Mouse (Mus musculus) midbrain, embryonic 10.5 days (tissue): ENCODE measurements at regions not wholly inside any gene's neighbourhood (a gene's known extent, or its start where the extent isn't known, plus 50 kb on each side); places are given as distances from the start of the nearest gene placed in this dataset.

ENCODE experiments used
- DNase-seq: peaks from one replicate; pipeline ENCODE4 v3.0.0-alpha.2; 2017; ENCODE audit warnings: low spot score
- H3K27ac ChIP-seq: fragments of 300-500 bp; sonication (generic); replicated peaks from 2 replicates; pipeline ENCODE4 v1.5.1; 2016; ENCODE audit warnings: mild to moderate bottlenecking
- H3K27me3 ChIP-seq: fragments of 300-500 bp; sonication (generic); 2 replicates; pipeline ENCODE4 v1.6.1; 2016; ENCODE audit warnings: low read depth, mild to moderate bottlenecking; ENCODE audit not compliant: poor library complexity, severe bottlenecking
- H3K36me3 ChIP-seq: fragments of 300-500 bp; sonication (generic); 2 replicates; pipeline ENCODE4 v1.6.1; 2016; ENCODE audit warnings: mild to moderate bottlenecking, moderate library complexity
- H3K4me1 ChIP-seq: fragments of 300-500 bp; sonication (generic); 2 replicates; pipeline ENCODE4 v1.6.1; 2016
- H3K4me3 ChIP-seq: fragments of 300-500 bp; sonication (generic); 2 replicates; pipeline ENCODE4 v1.5.1; 2016; ENCODE audit warnings: mild to moderate bottlenecking, moderate library complexity
- H3K9me3 ChIP-seq: fragments of 300-500 bp; sonication (generic); replicated peaks from 2 replicates; pipeline ENCODE4 v1.6.1; 2016; ENCODE audit warnings: mild to moderate bottlenecking
- WGBS: fragments of 180-500 bp; shearing (Covaris S2); methylation state at CpG from one replicate; pipeline ENCODE4 v1.1.7; 2016; 5-methylcytosine and 5-hydroxymethylcytosine counted together

DNA sequence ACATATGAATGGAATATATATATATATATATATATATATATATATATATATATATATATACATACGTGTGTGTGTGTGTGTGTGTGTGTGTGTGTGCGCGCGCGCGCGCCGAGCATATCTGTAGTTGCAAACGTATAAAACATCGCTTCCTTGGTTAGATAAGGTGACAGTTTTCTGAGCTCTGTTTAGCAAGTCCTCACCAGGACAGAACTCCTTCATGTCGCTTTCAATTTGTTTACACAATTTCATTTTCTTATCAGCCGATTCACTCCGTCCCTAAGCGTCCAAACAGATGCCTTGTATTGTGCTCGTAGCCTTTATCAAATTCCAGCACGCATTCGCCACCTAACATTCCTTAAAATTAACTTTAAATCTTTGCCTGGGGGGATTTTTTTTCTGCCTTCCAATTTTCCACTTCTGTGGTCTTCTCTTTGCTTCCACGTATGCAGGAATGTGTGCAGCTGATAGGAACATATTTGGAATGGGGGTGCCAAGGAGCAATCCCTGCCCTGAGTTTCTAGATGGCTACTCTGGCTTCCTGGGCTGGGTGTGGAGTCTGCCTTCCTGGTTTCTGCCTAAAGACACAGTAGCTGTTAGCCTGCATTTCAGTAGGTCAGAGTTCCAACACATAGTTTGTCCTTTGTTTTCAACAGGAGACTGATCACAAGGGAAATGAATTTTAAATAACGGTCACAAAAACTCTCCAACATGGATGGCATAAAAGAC, 575.7 kb downstream of the Robo2 start:
- Histone ChIP-seq H3K27me3 (no peaks in the 10 kb centered on the region), H3K4me1 (no peaks in the 10 kb centered on the region), H3K4me3 (no peak overlapping the region), H3K36me3 (no peaks in the 10 kb centered on the region), H3K27ac (no peak overlapping the region), H3K9me3 (no peaks in the 10 kb centered on the region)
- 90% methylated on average over 19 of the region's 19 CpGs for WGBS
- DNase-seq, result no peak

DNA sequence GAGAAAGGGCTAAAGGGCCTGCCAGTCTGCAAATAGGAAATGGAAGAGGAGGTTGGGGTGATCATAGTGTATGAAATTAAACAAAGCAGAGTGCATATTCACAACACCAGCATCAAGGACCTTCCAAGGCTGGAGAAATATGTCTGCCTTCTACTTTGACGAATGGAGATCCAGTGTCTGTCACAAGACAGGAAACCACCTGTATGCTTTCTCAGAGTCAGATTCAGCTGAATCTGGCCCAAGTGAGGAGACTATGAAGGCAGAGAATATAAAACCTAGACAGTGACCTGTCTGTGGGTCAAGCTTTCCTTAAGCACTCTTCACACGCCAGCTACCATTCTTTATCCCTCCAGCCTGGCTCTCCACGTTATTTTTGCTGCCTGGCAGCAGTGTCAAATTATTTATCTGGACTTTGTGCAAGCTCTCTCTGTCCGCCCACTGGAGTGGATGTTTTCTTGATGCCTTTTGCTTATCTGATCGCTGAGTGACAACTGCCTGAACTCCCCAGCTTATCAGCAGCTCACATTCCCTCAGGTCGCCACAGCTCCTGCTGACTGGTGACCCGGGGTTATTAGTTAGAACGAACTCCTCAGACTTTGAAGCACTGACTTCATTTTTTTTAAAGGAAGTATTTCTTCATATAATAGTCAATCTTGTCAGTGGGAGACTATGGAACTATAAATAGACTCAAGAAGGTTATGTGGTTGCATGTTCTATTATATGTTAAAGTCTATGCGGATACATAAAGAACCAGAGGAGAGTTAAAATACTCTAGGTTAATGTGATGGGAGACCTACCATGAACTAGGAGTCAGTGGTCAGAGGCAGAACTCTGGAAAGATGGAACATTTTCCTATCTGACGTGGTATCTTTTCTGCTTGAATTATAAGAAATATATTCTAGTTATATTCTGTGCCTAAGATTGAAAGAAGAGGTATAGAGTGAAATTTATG, 590.0 kb downstream of the Robo2 start:
- Histone ChIP-seq H3K9me3 (no peaks in the 10 kb centered on the region), H3K27me3 (no peaks in the 10 kb centered on the region), H3K4me1 (no peaks in the 10 kb centered on the region), H3K27ac (no peak overlapping the region), H3K36me3 (no peaks in the 10 kb centered on the region), H3K4me3 (no peak overlapping the region)
- 78% methylated on average over 10 of the region's 10 CpGs for WGBS
- no peak for DNase-seq

- H3K9me3 ChIP-seq, result no peaks in the 10 kb centered on the region
- no peaks in the 10 kb centered on the region for H3K4me1 ChIP-seq
- WGBS, result 92% methylated on average over 3 of the region's 3 CpGs
- no peak overlapping the region for H3K4me3 ChIP-seq
- H3K36me3 ChIP-seq, result no peaks in the 10 kb centered on the region
- H3K27me3 ChIP-seq, result no peaks in the 10 kb centered on the region
- no peak for DNase-seq
- no peak overlapping the region for H3K27ac ChIP-seq
Measured at GRCm38 (mm10) chr16:73804572-73804971, 607.1 kb downstream of the Robo2 start.

- no peak overlapping the region for H3K27ac ChIP-seq
- 90% methylated on average over 6 of the region's 6 CpGs for WGBS
- H3K4me3 ChIP-seq, result no peak overlapping the region
- no peaks in the 10 kb centered on the region for H3K27me3 ChIP-seq
- H3K4me1 ChIP-seq, result no peaks in the 10 kb centered on the region
- DNase-seq, result no peak
- no peaks in the 10 kb centered on the region for H3K9me3 ChIP-seq
- H3K36me3 ChIP-seq, result no peaks in the 10 kb centered on the region
Measured at GRCm38 (mm10) chr16:73796528-73797171, 615.0 kb downstream of the Robo2 start.

DNA sequence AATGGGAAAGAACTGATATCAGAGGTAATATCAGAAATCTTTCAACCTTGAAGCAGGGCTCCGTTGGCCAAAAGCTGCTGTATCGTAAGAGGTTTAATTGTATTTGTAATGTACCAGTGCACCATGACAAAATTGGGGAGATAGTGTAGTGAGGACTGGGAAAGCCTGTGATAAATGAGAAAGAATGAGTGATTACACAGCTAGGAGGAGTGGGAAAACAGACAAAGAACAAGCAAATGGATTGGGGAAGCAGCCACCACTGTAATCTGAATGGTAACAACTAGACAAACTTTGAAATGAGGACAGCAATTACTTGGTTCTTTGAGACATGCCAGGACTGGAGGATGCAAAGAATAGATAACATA, 626.6 kb downstream of the Robo2 start:
- no peak for DNase-seq
- H3K9me3 ChIP-seq, result no peaks in the 10 kb centered on the region
- no peaks in the 10 kb centered on the region for H3K36me3 ChIP-seq
- H3K4me1 ChIP-seq, result no peaks in the 10 kb centered on the region
- no peak overlapping the region for H3K27ac ChIP-seq
- H3K4me3 ChIP-seq, result no peak overlapping the region
- no peaks in the 10 kb centered on the region for H3K27me3 ChIP-seq
- WGBS, result 98% methylated on average over 2 of the region's 2 CpGs

GRCm38 (mm10) chr16:73784296-73785073, 627.1 kb downstream of the Robo2 start:
- WGBS, result 93% methylated on average over 10 of the region's 10 CpGs
- no peak overlapping the region for H3K27ac ChIP-seq

DNA sequence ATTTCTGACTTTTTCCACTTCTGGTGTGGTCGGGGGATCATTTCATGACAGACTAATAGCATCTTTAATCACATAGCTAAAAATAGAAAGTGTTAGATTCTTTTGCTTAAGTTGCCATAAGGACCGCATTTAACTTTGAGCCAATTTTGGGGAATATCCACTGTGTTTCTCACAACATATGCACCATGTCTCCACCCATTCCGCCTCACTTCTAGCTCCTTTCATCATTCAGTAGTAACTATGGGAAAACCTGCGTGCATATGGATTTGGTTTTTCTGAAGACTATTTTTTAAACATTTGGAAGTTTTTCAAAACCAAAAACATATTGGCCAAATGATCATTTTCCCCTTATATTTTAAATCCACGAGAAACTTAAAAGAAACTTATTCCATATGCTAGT, 639.2 kb downstream of the Robo2 start:
- H3K27me3 ChIP-seq, result no peaks in the 10 kb centered on the region
- H3K9me3 ChIP-seq, result no peaks in the 10 kb centered on the region
- WGBS, result 91% methylated on average over 5 of the region's 5 CpGs
- no peaks in the 10 kb centered on the region for H3K36me3 ChIP-seq
- H3K27ac ChIP-seq, result no peak overlapping the region
- DNase-seq, result no peak
- H3K4me3 ChIP-seq, result no peak overlapping the region
- no peaks in the 10 kb centered on the region for H3K4me1 ChIP-seq

More at GRCm38 (mm10) chr16:73784296-73785073, 627.1 kb downstream of the Robo2 start:
- no peak for DNase-seq
- H3K27me3 ChIP-seq, result no peaks in the 10 kb centered on the region
- no peaks in the 10 kb centered on the region for H3K9me3 ChIP-seq
- H3K4me1 ChIP-seq, result no peaks in the 10 kb centered on the region
- no peaks in the 10 kb centered on the region for H3K36me3 ChIP-seq
- no peak overlapping the region for H3K4me3 ChIP-seq

DNA sequence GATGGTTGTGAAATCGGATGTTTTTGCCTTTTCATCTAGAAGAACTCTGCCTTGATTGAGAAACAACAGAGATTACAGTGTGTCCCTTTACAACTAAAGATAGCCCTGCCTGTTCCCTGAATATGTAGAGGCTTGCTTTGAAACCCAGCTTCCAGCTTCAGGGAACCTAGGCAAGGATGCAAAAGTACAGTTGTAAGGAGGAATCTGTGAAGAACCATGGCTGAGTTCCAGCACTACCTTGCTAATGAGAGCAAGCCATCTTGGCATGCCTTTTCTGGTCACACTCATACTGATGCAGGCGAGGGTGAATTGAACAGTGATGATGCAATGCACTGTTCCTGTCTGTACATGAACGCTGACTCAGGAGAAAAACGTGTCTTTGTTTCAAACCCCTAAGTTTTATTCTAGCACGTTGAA, 641.2 kb downstream of the Robo2 start:
- DNase-seq, result no peak
- Histone ChIP-seq H3K27ac (no peak overlapping the region), H3K27me3 (no peaks in the 10 kb centered on the region), H3K36me3 (no peaks in the 10 kb centered on the region), H3K4me3 (no peak overlapping the region), H3K9me3 (no peaks in the 10 kb centered on the region), H3K4me1 (no peaks in the 10 kb centered on the region)
- 85% methylated on average over 5 of the region's 5 CpGs for WGBS

DNA sequence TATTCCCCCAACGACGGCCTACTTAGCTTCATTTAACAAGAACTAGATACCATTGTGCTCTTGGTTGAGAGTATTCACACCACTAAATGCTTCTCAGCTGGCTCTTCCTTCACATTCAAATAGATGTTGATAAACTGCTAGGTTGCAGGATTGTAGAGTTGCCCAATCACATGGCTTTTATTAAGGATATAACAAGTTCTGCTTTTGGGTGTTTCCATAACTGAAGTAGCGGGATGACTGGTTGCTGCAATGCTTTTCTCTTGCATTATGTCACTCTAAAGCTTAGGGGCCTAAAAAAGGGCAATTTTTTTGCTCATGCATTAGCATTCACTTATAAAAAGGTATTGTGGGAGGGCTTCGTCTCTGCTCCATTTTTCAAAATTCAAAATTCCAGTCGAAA, 641.9 kb downstream of the Robo2 start:
- 87% methylated on average over 5 of the region's 5 CpGs for WGBS
- DNase-seq, result no peak
- H3K36me3 ChIP-seq, result no peaks in the 10 kb centered on the region
- H3K4me3 ChIP-seq, result no peak overlapping the region
- no peaks in the 10 kb centered on the region for H3K9me3 ChIP-seq
- no peaks in the 10 kb centered on the region for H3K27me3 ChIP-seq
- no peaks in the 10 kb centered on the region for H3K4me1 ChIP-seq
- H3K27ac ChIP-seq, result no peak overlapping the region

DNA sequence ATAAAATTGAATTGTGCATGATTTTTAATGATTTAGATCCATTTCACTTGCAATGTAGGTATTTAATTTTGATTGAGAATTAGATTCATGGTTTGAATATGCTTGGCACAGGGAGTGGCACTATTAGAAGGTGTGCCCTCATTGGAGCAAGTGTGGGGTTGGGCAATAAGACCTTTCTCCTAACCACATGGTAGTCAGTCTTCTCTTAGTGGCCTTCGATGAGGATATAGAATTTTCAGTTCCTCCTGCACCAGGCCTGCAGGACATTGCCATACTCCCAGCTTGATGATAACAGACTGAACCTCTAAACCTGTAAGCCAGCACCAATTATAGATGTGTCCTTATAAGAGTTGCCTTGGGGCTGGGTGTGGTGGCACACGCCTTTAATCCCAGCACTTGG, 642.9 kb downstream of the Robo2 start:
- no peaks in the 10 kb centered on the region for H3K27me3 ChIP-seq
- 92% methylated on average over 2 of the region's 2 CpGs for WGBS
- DNase-seq, result no peak
- no peaks in the 10 kb centered on the region for H3K9me3 ChIP-seq
- H3K27ac ChIP-seq, result no peak overlapping the region
- H3K4me1 ChIP-seq, result no peaks in the 10 kb centered on the region
- no peaks in the 10 kb centered on the region for H3K36me3 ChIP-seq
- H3K4me3 ChIP-seq, result no peak overlapping the region

DNA sequence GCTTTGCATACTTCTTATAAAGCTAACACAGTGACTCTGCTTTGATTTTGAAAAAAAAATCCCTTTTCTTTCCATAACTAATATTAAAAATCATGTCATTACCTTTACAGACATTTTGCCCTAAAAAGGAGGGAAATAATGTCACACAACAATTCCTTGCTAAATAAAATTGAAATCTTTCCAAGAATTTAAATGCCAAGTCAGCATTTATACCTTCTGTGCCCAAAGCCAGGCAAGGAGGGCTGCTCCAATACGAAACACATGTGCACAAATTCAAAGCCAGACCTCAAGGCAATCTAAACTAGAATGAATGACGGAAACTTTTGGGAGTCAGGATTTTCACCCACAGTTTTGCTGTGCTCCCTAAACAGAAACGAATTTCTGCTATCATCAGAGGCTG, 646.4 kb downstream of the Robo2 start:
- H3K4me1 ChIP-seq, result no peaks in the 10 kb centered on the region
- no peak overlapping the region for H3K4me3 ChIP-seq
- H3K36me3 ChIP-seq, result no peaks in the 10 kb centered on the region
- H3K27ac ChIP-seq, result no peak overlapping the region
- no peaks in the 10 kb centered on the region for H3K9me3 ChIP-seq
- DNase-seq, result no peak
- 93% methylated on average over 3 of the region's 3 CpGs for WGBS
- no peaks in the 10 kb centered on the region for H3K27me3 ChIP-seq

DNA sequence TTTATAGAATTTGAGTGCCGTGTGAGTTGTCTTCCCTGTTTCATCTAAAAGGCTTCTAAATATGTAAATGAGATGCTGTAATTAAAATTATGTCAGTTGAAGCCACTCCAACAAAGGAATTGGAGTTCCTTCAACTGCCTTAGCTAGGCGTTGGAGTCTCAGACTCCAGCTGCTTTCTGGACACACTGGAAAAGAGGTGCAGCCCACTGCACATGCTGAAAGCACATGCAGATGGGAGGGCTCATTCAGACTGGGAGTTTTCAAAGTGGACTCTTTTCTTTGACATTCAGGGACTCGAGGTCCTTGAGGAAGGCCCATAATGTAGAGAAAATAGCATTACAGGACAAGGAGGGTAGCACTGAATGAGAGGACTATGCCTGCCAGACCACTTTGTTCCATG, 650.7 kb downstream of the Robo2 start:
- no peaks in the 10 kb centered on the region for H3K9me3 ChIP-seq
- no peaks in the 10 kb centered on the region for H3K36me3 ChIP-seq
- H3K4me3 ChIP-seq, result no peak overlapping the region
- H3K27me3 ChIP-seq, result no peaks in the 10 kb centered on the region
- no peak for DNase-seq
- H3K4me1 ChIP-seq, result no peaks in the 10 kb centered on the region
- no peak overlapping the region for H3K27ac ChIP-seq
- WGBS, result 71% methylated on average over 3 of the region's 3 CpGs
